Mouse (Mus musculus) CH12.LX (cell line): ENCODE data around the gene Inafm2. TPM values are rescaled to one million over a fixed set of nuclear protein-coding genes. Genes with fewer than 3 reads are reported as not detected.
A peak's percentile ranks its signal among the peaks of the same experiment; 100 is the strongest.

Experiments used
- DNase-seq: peaks from one replicate; pipeline ENCODE4 v3.0.0-alpha.2; 2013; ENCODE audit errors: extremely low read depth
- H3K27ac ChIP-seq: 2 replicates; pipeline ENCODE4 v1.5.1; 2012; ENCODE audit warnings: low read depth, mild to moderate bottlenecking, control low read depth, moderate library complexity; ENCODE audit not compliant: insufficient read depth
- H3K27me3 ChIP-seq: replicated peaks from 2 replicates; pipeline ENCODE3; 2012; ENCODE audit warnings: inconsistent platforms
- H3K36me3 ChIP-seq, 2 experiments: replicated peaks in 1 of 2; 2 replicates each; pipeline versions ENCODE3 to v1.6.1; 2012; ENCODE audit warnings: inconsistent platforms in 1 of 2, low read length in 1 of 2, mild to moderate bottlenecking in 1 of 2, mixed read lengths in 1 of 2, moderate library complexity in 1 of 2; ENCODE audit not compliant: control insufficient read depth in 1 of 2, insufficient read depth in 1 of 2
- H3K4me1 ChIP-seq, 2 experiments: 2 replicates each; pipeline ENCODE4 v1.6.1; 2012; ENCODE audit warnings: inconsistent platforms in 1 of 2, moderate library complexity in 1 of 2; ENCODE audit not compliant: insufficient read depth in 2 of 2, control insufficient read depth in 1 of 2
- H3K4me2 ChIP-seq: 2 replicates; pipeline ENCODE4 v1.6.1; 2012; ENCODE audit warnings: low read depth, mild to moderate bottlenecking, control low read depth; ENCODE audit not compliant: poor library complexity, insufficient read depth, severe bottlenecking
- H3K4me3 ChIP-seq, 3 experiments: fragments of 150-350 bp in 1 of 3; sonication (generic) in 1 of 3; replicated peaks in 1 of 3; 2 replicates each; pipeline versions ENCODE3 to v1.5.1; 2011 to 2012; ENCODE audit warnings: low read depth in 2 of 3, low read length in 2 of 3, mild to moderate bottlenecking in 2 of 3, moderate library complexity in 2 of 3, control low read depth in 1 of 3, improper control_type of control experiment in 1 of 3, inconsistent platforms in 1 of 3, mixed read lengths in 1 of 3; ENCODE audit not compliant: poor library complexity in 1 of 3
- H3K79me2 ChIP-seq: replicated peaks from 2 replicates; pipeline ENCODE4 v1.6.1; 2012; ENCODE audit warnings: mild to moderate bottlenecking, moderate library complexity; ENCODE audit not compliant: control insufficient read depth, poor library complexity, insufficient read depth, severe bottlenecking; ENCODE audit errors: extremely low read depth
- H3K9ac ChIP-seq: 2 replicates; pipeline ENCODE4 v1.6.1; 2012; ENCODE audit warnings: low read depth, mild to moderate bottlenecking, control low read depth, moderate library complexity; ENCODE audit not compliant: insufficient read depth
- H3K9me3 ChIP-seq: replicated peaks from 2 replicates; pipeline ENCODE3; 2012; ENCODE audit warnings: low read length, inconsistent platforms, mixed read lengths
- BHLHE40 ChIP-seq: IDR thresholded peaks from 2 replicates; pipeline ENCODE4 v1.6.1; 2011; ENCODE audit warnings: mild to moderate bottlenecking, low read depth, low read length, improper control_type of control experiment
- CHD1 ChIP-seq: IDR thresholded peaks from 2 replicates; pipeline ENCODE4 v1.6.1; 2012; ENCODE audit warnings: low read depth, low read length, improper control_type of control experiment, inconsistent platforms
- CHD2 ChIP-seq: IDR thresholded peaks from 2 replicates; pipeline ENCODE4 v1.6.1; 2011; ENCODE audit warnings: low read length, improper control_type of control experiment
- E2F4 ChIP-seq: IDR thresholded peaks from 2 replicates; pipeline ENCODE4 v1.6.1; 2011; ENCODE audit warnings: low read depth, low read length, improper control_type of control experiment; ENCODE audit not compliant: insufficient replicate concordance
- ELF1 ChIP-seq: IDR thresholded peaks from 2 replicates; pipeline ENCODE4 v1.6.1; 2014; ENCODE audit warnings: low read depth, mild to moderate bottlenecking, inconsistent platforms, low read length, improper control_type of control experiment
- EP300 ChIP-seq: IDR thresholded peaks from 2 replicates; pipeline ENCODE4 v1.6.1; 2011; ENCODE audit warnings: low read length, improper control_type of control experiment
- ETS1 ChIP-seq: conservative IDR thresholded peaks from 2 replicates; pipeline ENCODE4 v1.6.1; 2012; ENCODE audit warnings: low read depth, mild to moderate bottlenecking, inconsistent platforms, low read length, improper control_type of control experiment, moderate library complexity
- GABPA ChIP-seq: IDR thresholded peaks from 2 replicates; pipeline ENCODE4 v1.6.1; 2012; ENCODE audit warnings: low read depth, low read length, improper control_type of control experiment, inconsistent platforms; ENCODE audit not compliant: insufficient replicate concordance
- JUND ChIP-seq: conservative IDR thresholded peaks from 2 replicates; pipeline ENCODE4 v1.6.1; 2011; ENCODE audit warnings: low read depth, low read length, improper control_type of control experiment
- MAFK ChIP-seq: IDR thresholded peaks from 2 replicates; pipeline ENCODE4 v1.6.1; 2011; ENCODE audit warnings: low read length, improper control_type of control experiment; ENCODE audit not compliant: insufficient replicate concordance
- MAX ChIP-seq: IDR thresholded peaks from 2 replicates; pipeline ENCODE4 v1.6.1; 2011; ENCODE audit warnings: low read length, improper control_type of control experiment
- MAZ ChIP-seq: IDR thresholded peaks from 2 replicates; pipeline ENCODE4 v1.6.1; 2012; ENCODE audit warnings: low read depth, mild to moderate bottlenecking, inconsistent platforms, low read length, improper control_type of control experiment, moderate library complexity
- MEF2A ChIP-seq: IDR thresholded peaks from 2 replicates; pipeline ENCODE4 v1.6.1; 2014; ENCODE audit warnings: low read depth, mild to moderate bottlenecking, inconsistent platforms, low read length, improper control_type of control experiment, borderline replicate concordance
- MXI1 ChIP-seq: IDR thresholded peaks from 2 replicates; pipeline ENCODE4 v1.6.1; 2011; ENCODE audit warnings: mild to moderate bottlenecking, low read depth, low read length, improper control_type of control experiment
- NELFE ChIP-seq: IDR thresholded peaks from 2 replicates; pipeline ENCODE4 v1.6.1; 2011; ENCODE audit warnings: low read depth, low read length, improper control_type of control experiment
- NRF1 ChIP-seq: IDR thresholded peaks from 2 replicates; pipeline ENCODE4 v1.6.1; 2014; ENCODE audit warnings: low read depth, mild to moderate bottlenecking, inconsistent platforms, low read length, improper control_type of control experiment, moderate library complexity
- POLR2A ChIP-seq: IDR thresholded peaks from 2 replicates; pipeline ENCODE4 v1.6.1; 2011; ENCODE audit warnings: low read depth, mild to moderate bottlenecking, improper control_type of control experiment, low read length
- POLR2AphosphoS2 ChIP-seq: IDR thresholded peaks from 2 replicates; pipeline ENCODE4 v1.6.1; 2011; ENCODE audit warnings: low read depth, low read length, improper control_type of control experiment
- RCOR1 ChIP-seq: conservative IDR thresholded peaks from 2 replicates; pipeline ENCODE4 v1.6.1; 2012; ENCODE audit warnings: low read depth, mild to moderate bottlenecking, inconsistent platforms, low read length, improper control_type of control experiment
- SMC3 ChIP-seq: IDR thresholded peaks from 2 replicates; pipeline ENCODE4 v1.6.1; 2011; ENCODE audit warnings: low read depth, low read length, improper control_type of control experiment
- USF1 ChIP-seq: IDR thresholded peaks from 2 replicates; pipeline ENCODE4 v1.6.1; 2014; ENCODE audit warnings: low read depth, mild to moderate bottlenecking, inconsistent platforms, low read length, improper control_type of control experiment
- USF2 ChIP-seq: conservative IDR thresholded peaks from 2 replicates; pipeline ENCODE4 v1.6.1; 2011; ENCODE audit warnings: low read depth, low read length, improper control_type of control experiment
- ZC3H11A ChIP-seq: IDR thresholded peaks from 2 replicates; pipeline ENCODE4 v1.6.1; 2012; ENCODE audit warnings: low read depth, mild to moderate bottlenecking, inconsistent platforms, low read length, improper control_type of control experiment
- dilution Hi-C: fragments of 300-500 bp; cut with MboI; formaldehyde crosslinking; loops from 2 replicates; pipeline ENCODE4 v1.14.3; 2020; ENCODE audit warnings: low sequenced_read_pairs; ENCODE audit not compliant: extremely low pct_unique_long_range_greater_than_20kb, extremely low pct_ligation_motif_present
- in situ Hi-C: fragments of 300-500 bp; cut with MboI; formaldehyde crosslinking; loops from 3 replicates; pipeline ENCODE4 v1.14.3; 2019; ENCODE audit warnings: low sequenced_read_pairs, low pct_ligation_motif_present, low pct_unique_long_range_greater_than_20kb, mixed read lengths
- polyA plus RNA-seq: library from polyadenylated mRNA; unstranded; fragments of >175 nt; gene quantifications from 2 replicates; pipeline ENCODE4 v1.2.1, GENCODE M21; 2012; ENCODE audit warnings: low read depth; ENCODE audit not compliant: insufficient read length
- total RNA-seq, 2 experiments: library from RNA; depleted of rRNA; stranded (reverse); fragments of 300-350 nt in 1 of 2; fragments of >200 nt in 1 of 2; gene quantifications; 2 replicates each; pipeline ENCODE4 v1.2.3; 2012 to 2014

Inafm2 gene
- total and polyA plus RNA-seq, 3 experiments = 2.7 to 4.2 (median 3.6) TPM

DNA sequence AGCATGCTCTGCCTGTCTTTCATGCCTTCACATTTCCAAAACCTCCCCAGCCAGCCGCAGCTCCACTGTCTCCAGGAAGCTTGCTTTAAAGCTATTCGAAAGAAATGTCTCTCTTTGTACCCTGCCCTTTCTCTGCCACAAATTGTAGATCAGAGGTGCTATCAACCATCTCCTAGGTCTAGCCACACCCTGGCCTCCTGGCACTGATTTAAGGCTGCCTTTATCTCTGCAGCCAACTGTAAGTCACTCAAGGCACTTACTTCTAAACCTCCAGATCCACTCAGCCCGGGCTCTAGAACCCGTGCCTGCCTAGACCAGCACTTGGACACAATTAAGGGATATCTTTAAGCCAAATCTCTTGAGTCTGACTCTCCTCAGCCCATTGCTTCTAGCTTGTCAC, 32.9 kb downstream of the Inafm2 start:
- H3K27ac ChIP-seq = no peak overlapping the region
- dilution Hi-C loops (no loop called here), in situ Hi-C loops (no loop called here)
- H3K4me3 ChIP-seq = no peak overlapping the region
- TF ChIP-seq RCOR1 (no peak), E2F4 (no peak), ELF1 (no peak), SMC3 (no peak), POLR2AphosphoS2 (no peak), MAX (no peak), EP300 (no peak), MXI1 (no peak), USF1 (no peak), CHD2 (no peak)
- peaks cover 63% of the 10 kb centered on the region for H3K27me3 ChIP-seq
- H3K4me1 ChIP-seq = peaks cover 0 to 13% of the 10 kb centered on the region in 2 experiments; a peak in 2 of 4 replicates
- no peaks in the 10 kb centered on the region for H3K36me3 ChIP-seq
- no peaks in the 10 kb centered on the region for H3K9me3 ChIP-seq
- no peak overlapping the region for H3K4me2 ChIP-seq
- no peak overlapping the region for H3K9ac ChIP-seq
- H3K79me2 ChIP-seq = no peaks in the 10 kb centered on the region
- no peak for DNase-seq

DNA sequence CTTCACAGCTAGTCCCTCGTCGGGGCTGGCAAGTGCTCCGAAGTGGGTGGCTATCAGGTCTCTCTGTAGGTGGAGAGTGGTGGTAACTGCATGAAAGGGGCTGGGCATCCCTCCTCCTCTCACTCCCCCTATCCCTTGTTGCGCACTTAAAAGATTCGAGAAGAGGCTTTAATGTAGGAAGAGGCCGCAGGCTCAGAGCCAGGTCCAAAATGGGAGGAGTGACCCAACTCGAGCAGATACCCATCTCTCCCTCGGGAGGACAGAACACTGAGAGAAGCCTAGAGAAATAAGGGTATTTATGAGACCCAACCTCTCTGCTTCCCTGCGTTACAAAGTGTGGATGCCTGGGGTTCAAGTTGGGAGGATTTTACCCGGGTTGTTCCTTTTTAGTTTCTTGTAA, 33.5 kb downstream of the Inafm2 start:
- Histone ChIP-seq H3K9me3 (no peaks in the 10 kb centered on the region), H3K79me2 (no peaks in the 10 kb centered on the region), H3K27me3 (peaks cover 67% of the 10 kb centered on the region), H3K27ac (no peak overlapping the region), H3K4me2 (peak overlapping the region; percentile 63; the same call in 1 of the 2 replicates), H3K36me3 (no peaks in the 10 kb centered on the region), H3K9ac (no peak overlapping the region), H3K4me3 (peak overlapping the region in 1 of 3 experiments; percentile 25), H3K4me1 (peaks cover 0 to 13% of the 10 kb centered on the region in 2 experiments; a peak in 2 of 4 replicates)
- in situ Hi-C loops = no loop called here
- dilution Hi-C loops = no loop called here
- TF ChIP-seq ZC3H11A = no peak
- DNase-seq = no peak

DNA sequence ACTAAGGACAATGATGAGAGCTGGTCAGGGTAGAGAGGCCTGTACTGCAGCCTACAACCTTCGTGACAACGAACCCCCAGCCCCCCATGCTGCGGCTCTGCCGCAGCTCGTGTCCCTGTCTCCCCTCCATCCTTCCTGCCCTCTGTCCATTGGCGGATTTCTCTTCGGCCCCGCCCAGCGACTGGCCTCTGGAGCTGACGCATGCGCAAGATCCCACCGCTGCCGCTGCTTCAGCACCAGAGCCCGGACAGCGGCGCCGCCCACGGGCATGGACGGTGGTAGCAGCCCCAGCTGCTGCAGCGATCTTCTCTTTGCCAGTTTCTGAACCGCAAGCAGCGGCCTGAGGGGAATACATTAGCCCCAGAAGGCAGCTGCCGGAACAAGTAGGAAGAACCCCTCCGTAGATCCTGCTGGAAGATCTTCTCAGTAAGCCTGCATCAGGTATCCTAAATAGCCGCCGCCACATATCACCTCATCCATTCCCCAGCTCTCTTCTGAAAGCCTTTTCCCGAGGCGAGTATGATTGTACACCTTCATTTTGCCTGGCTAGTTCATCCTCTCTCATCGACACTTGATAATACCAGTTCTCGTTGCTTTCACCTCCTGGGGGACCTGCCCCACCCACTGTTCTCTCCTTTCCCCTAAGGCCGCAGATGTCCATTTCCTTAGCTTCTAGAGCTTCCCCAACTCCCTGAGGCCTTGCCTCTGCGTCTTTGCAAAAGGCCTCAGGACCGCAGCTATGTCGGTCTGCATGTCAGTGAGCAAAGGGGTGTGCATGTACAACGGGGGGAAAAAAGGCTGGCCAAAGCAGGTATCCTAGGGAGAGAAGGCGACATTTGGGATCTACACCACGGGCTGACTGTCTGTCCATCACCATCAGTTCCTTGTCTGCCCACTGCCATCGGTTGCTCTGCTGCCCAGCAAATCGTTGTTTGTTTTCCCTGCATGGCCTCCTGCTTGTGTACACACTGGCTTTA, 34.2 kb downstream of the Inafm2 start, which contains the start of gene Disp2:
Gene Disp2 (plus strand): TSS at position 216 of the 977 bp plus-strand sequence.
- no peak within 1 kb of the TSS for H3K9ac ChIP-seq
- H3K4me1 ChIP-seq = peaks cover 0 to 13% of the 10 kb centered on the region in 2 experiments; a peak in 2 of 4 replicates
- peak; percentile 84 for DNase-seq
- H3K36me3 ChIP-seq = no peaks in the 10 kb centered on the region
- in situ Hi-C loops = no loop called here
- dilution Hi-C loops = no loop called here
- H3K27ac ChIP-seq = no peak within 1 kb of the TSS
- no peaks in the 10 kb centered on the region for H3K79me2 ChIP-seq
- H3K4me3 ChIP-seq = peak within 1 kb of the TSS in 1 of 3 experiments; percentile 25
- H3K27me3 ChIP-seq = peaks cover 72% of the 10 kb centered on the region
- no peaks in the 10 kb centered on the region for H3K9me3 ChIP-seq
- H3K4me2 ChIP-seq = peak within 1 kb of the TSS; percentile 63; the same call in 1 of the 2 replicates
- TF ChIP-seq GABPA (no peak), MAFK (no peak), SMC3 (no peak), POLR2A (peak; percentile 81), NRF1 (peak; percentile 98), CHD1 (no peak), POLR2AphosphoS2 (no peak), USF1 (no peak), E2F4 (no peak), MEF2A (peak; percentile 23; the same call in 1 of the 2 replicates), JUND (no peak), RCOR1 (0 out of 2 replicates have a peak, but pooled peaks have one; percentile 36), USF2 (no peak), MAZ (no peak), ETS1 (no peak), NELFE (peak; percentile 62; the same call in 1 of the 2 replicates), BHLHE40 (no peak), ELF1 (peak; percentile 57)
